In the genomic region with DNA sequence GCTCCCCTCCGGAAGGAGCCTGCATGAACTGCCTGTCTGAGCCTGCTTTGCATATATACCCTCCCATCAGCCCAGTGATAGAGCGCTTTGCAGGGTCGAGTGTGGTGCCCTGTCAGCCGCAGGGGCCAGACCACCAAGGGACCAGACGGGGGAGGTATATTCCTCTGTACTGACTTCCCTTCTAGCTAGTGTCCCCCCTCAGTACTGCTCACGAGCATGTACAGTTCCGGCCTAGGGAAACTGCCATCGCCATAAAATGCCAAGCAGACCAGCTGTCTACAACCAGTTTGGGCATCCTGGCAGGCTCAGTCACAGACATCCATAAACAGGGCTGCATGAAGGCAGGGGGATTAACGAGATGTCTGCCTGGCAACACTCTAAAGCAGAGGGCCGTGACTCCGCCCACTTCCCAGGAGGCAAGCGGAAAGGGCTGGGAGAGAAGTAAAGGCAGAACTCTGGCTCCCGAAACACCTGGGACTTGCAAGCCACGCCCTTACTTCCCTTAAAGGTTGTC, we compare ENCODE assay signal across 8 mouse cellular contexts.
DNase-seq lines count a peak whose midpoint lies in the region; ATAC-seq lines count a peak whose summit lies in the region.

No protein-coding gene starts in this region.

- H3K4me2 ChIP-seq in midbrain, embryonic 11.5 days = peak overlapping the region; percentile 53

- no peaks in the 10 kb centered on the region for H3K27me3 ChIP-seq in hindbrain, embryonic 10.5 days (ENCODE audit: insufficient read depth, poor library complexity, severe bottlenecking)
- H3K27me3 ChIP-seq in midbrain, embryonic 11.5 days (ENCODE audit: control insufficient read depth, insufficient read depth, low read length) = no peaks in the 10 kb centered on the region

- H3K9me3 ChIP-seq in hindbrain, embryonic 10.5 days = no peaks in the 10 kb centered on the region
- H3K9me3 ChIP-seq in midbrain, embryonic 11.5 days (ENCODE audit: control insufficient read depth, low read length) = peaks cover 3% of the 10 kb centered on the region; the same call in 1 of the 2 replicates

- H3K36me3 ChIP-seq in hindbrain, embryonic 10.5 days = no peaks in the 10 kb centered on the region
- H3K36me3 ChIP-seq in midbrain, embryonic 11.5 days (ENCODE audit: control insufficient read depth, insufficient read depth, low read length) = no peaks in the 10 kb centered on the region

- H3K4me3 ChIP-seq in hindbrain, embryonic 10.5 days = peak overlapping the region; percentile 44
- H3K4me3 ChIP-seq in midbrain, embryonic 11.5 days (ENCODE audit: low read depth, low read length) = peak overlapping the region; percentile 22

- H3K27ac ChIP-seq in hindbrain, embryonic 10.5 days = peak overlapping the region; percentile 74
- no peak overlapping the region for H3K27ac ChIP-seq in midbrain, embryonic 11.5 days (ENCODE audit: low read depth, low read length)

- H3K9ac ChIP-seq in midbrain, embryonic 11.5 days (ENCODE audit: low read length) = peak overlapping the region; percentile 44

- ATAC-seq in midbrain, embryonic 11.5 days (ENCODE audit: low FRiP score) = peak; percentile 86
- no peak for ATAC-seq in monocyte, adult 5-6 weeks (replicated peaks; ENCODE audit: insufficient number of reproducible peaks, low FRiP score, low TSS enrichment, poor library complexity, severe bottlenecking)
- no peak for ATAC-seq in megakaryocyte progenitor cell, adult 5-6 weeks (replicated peaks; ENCODE audit: poor library complexity)

- H3K4me1 ChIP-seq in hindbrain, embryonic 10.5 days (replicated peaks) = peaks cover 15% of the 10 kb centered on the region
- peaks cover 11% of the 10 kb centered on the region for H3K4me1 ChIP-seq in midbrain, embryonic 11.5 days (ENCODE audit: control insufficient read depth, insufficient read depth, low read length)

- WGBS in hindbrain, embryonic 10.5 days = 3% methylated on average over 14 of the region's 14 CpGs
- 1% methylated on average over 14 of the region's 14 CpGs for WGBS in midbrain, embryonic 11.5 days

- peak; percentile 9 for DNase-seq in layer of hippocampus, adult 9-11 months
- no peak for DNase-seq in layer of hippocampus, adult 11-12 months (ENCODE audit: low spot score)
- peak; percentile 78 for DNase-seq in embryo, embryonic 11 days
- DNase-seq in hindbrain, embryonic 10.5 days (ENCODE audit: low spot score) = peak; percentile 48
- peak; percentile 94 for DNase-seq in midbrain, embryonic 11.5 days (ENCODE audit: low spot score, missing footprints)
- no peak for DNase-seq in urinary bladder, adult 2 months (ENCODE audit: low spot score)

Comparison
In these comparisons a context has a peak if more than half of its experiments do, and no peak if none do; other contexts are left out.
1. DNase-seq: peak in layer of hippocampus, adult 9-11 months (single experiment), embryo, embryonic 11 days (single experiment), hindbrain, embryonic 10.5 days (single experiment) and midbrain, embryonic 11.5 days (single experiment); none in layer of hippocampus, adult 11-12 months (single experiment) and urinary bladder, adult 2 months (single experiment).